Mouse (Mus musculus): Measurements from ENCODE around the gene Zfp639. TPM values are rescaled to one million over a fixed set of nuclear protein-coding genes. Genes with fewer than 3 reads are reported as not detected.
A peak's percentile ranks its signal among the peaks of the same experiment; 100 is the strongest.

Gene Zfp639
- polyA plus RNA-seq, 1 experiment from 2014 or later, result 69.7 TPM

GRCm38 (mm10) chr3:32488172-32488571 lies 21.9 kb upstream of the Zfp639 start:
- in situ Hi-C loops (cut with MboI; ENCODE audit: low pct_unique_long_range_greater_than_20kb), result no loop called here
- TF ChIP-seq CTCF (IDR thresholded peaks at IDR 0.05), result no peak
- POLR2A ChIA-PET, result no interaction called here
- CTCF ChIA-PET, result interaction anchor here (0.7 to 1.3 kb wide), 3 partner anchors 15 to 20 kb away, joined by 3 read pairs; no protein-coding TSS in a partner anchor
- no peak for DNase-seq (ENCODE audit: low read depth, low spot score)
- H3K27me3 ChIP-seq, result no peaks in the 10 kb centered on the region
- no peak for ATAC-seq

- peak; percentile 72 for ATAC-seq
- DNase-seq (ENCODE audit: low read depth, low spot score), result peak; percentile 76
- H3K27me3 ChIP-seq, result no peaks in the 10 kb centered on the region
- ChIA-PET CTCF (interaction anchor here (0.9 to 1.4 kb wide), 8 partner anchors 8 to 157 kb away, joined by 3 to 5 read pairs (median 4); partner anchors contain the start of gene Zfp639), POLR2A (no interaction called here)
- in situ Hi-C loops (cut with MboI; ENCODE audit: low pct_unique_long_range_greater_than_20kb), result no loop called here
- TF ChIP-seq CTCF (IDR thresholded peaks at IDR 0.05), result no peak
Measured at GRCm38 (mm10) chr3:32490076-32490927, 19.8 kb upstream of the Zfp639 start.

- no peaks in the 10 kb centered on the region for H3K27me3 ChIP-seq
- no peak for DNase-seq (ENCODE audit: low read depth, low spot score)
- TF ChIP-seq CTCF (IDR thresholded peaks at IDR 0.05), result no peak
- no peak for ATAC-seq
- in situ Hi-C loops (cut with MboI; ENCODE audit: low pct_unique_long_range_greater_than_20kb), result no loop called here
- ChIA-PET POLR2A (no interaction called here), CTCF (interaction anchor here (0.9 to 1.4 kb wide), 6 partner anchors 17 to 157 kb away, joined by 3 to 5 read pairs (median 4); partner anchors contain the start of gene Zfp639)
Measured at GRCm38 (mm10) chr3:32490928-32491315, 19.1 kb upstream of the Zfp639 start.

GRCm38 (mm10) chr3:32492097-32493090 lies 17.7 kb upstream of the Zfp639 start, which contains the start of gene Kcnmb3:
Gene Kcnmb3, minus strand, starts transcription at chr3:32492231.
- no peak for ATAC-seq
- DNase-seq (ENCODE audit: low read depth, low spot score), result no peak
- ChIA-PET CTCF (interaction anchor here (1.2 kb wide), 1 partner anchor 11 kb away, joined by 3 read pairs; no protein-coding TSS in a partner anchor), POLR2A (no interaction called here)
- in situ Hi-C loops (cut with MboI; ENCODE audit: low pct_unique_long_range_greater_than_20kb), result no loop called here
- no peaks in the 10 kb centered on the region for H3K27me3 ChIP-seq
- no peak for TF ChIP-seq CTCF (IDR thresholded peaks at IDR 0.05)

- CTCF ChIA-PET, result interaction anchor here (1.0 to 2.5 kb wide), 4 partner anchors 14 to 161 kb away, joined by 3 to 16 read pairs (median 4); partner anchors contain the start of gene Zfp639
Measured at GRCm38 (mm10) chr3:32494387-32495087, 15.5 kb upstream of the Zfp639 start.

GRCm38 (mm10) chr3:32495088-32495770 lies 14.8 kb upstream of the Zfp639 start:
- in situ Hi-C loops (cut with MboI; ENCODE audit: low pct_unique_long_range_greater_than_20kb), result no loop called here
- ATAC-seq (no peak), DNase-seq (ENCODE audit: low read depth, low spot score) (peak; percentile 41)
- no peak for TF ChIP-seq CTCF (IDR thresholded peaks at IDR 0.05)
- ChIA-PET POLR2A (interaction anchor here (0.7 to 1.0 kb wide), 2 partner anchors 11 to 36 kb away, joined by 3 to 4 read pairs; no protein-coding TSS in a partner anchor), CTCF (interaction anchor here (1.0 to 2.5 kb wide), 5 partner anchors 14 to 162 kb away, joined by 3 to 16 read pairs (median 5); partner anchors contain the start of gene Zfp639)
- no peaks in the 10 kb centered on the region for H3K27me3 ChIP-seq

More at GRCm38 (mm10) chr3:32494387-32495087, 15.5 kb upstream of the Zfp639 start:
- no peak for TF ChIP-seq CTCF (IDR thresholded peaks at IDR 0.05)
- in situ Hi-C loops (cut with MboI; ENCODE audit: low pct_unique_long_range_greater_than_20kb), result no loop called here
- no peak for DNase-seq (ENCODE audit: low read depth, low spot score)
- H3K27me3 ChIP-seq, result no peaks in the 10 kb centered on the region
- POLR2A ChIA-PET, result interaction anchor here (0.7 kb wide), 1 partner anchor 36 kb away, joined by 3 read pairs; no protein-coding TSS in a partner anchor
- ATAC-seq, result no peak

GRCm38 (mm10) chr3:32495856-32496710 lies 14.0 kb upstream of the Zfp639 start:
- in situ Hi-C loops (cut with MboI; ENCODE audit: low pct_unique_long_range_greater_than_20kb), result no loop called here
- DNase-seq (ENCODE audit: low read depth, low spot score), result peak; percentile 79
- ChIA-PET POLR2A (interaction anchor here (1.0 to 1.1 kb wide), 3 partner anchors 11 to 98 kb away, joined by 3 to 6 read pairs (median 4); partner anchors contain the start of gene Pik3ca), CTCF (interaction anchor here (1.0 to 2.5 kb wide), 7 partner anchors 10 to 163 kb away, joined by 3 to 16 read pairs (median 4); partner anchors contain the start of gene Zfp639)
- no peaks in the 10 kb centered on the region for H3K27me3 ChIP-seq
- peak; percentile 91 for ATAC-seq
- no peak for TF ChIP-seq CTCF (IDR thresholded peaks at IDR 0.05)

- ChIA-PET POLR2A (interaction anchor here (1.0 to 1.1 kb wide), 2 partner anchors 40 to 99 kb away, joined by 3 to 6 read pairs; partner anchors contain the start of gene Pik3ca), CTCF (interaction anchor here (1.1 to 1.6 kb wide), 4 partner anchors 9 to 163 kb away, joined by 3 to 5 read pairs (median 4); no protein-coding TSS in a partner anchor)
- H3K27me3 ChIP-seq, result no peaks in the 10 kb centered on the region
- in situ Hi-C loops (cut with MboI; ENCODE audit: low pct_unique_long_range_greater_than_20kb), result no loop called here
- TF ChIP-seq CTCF (IDR thresholded peaks at IDR 0.05), result no peak
- DNase-seq (ENCODE audit: low read depth, low spot score) (peak; percentile 93), ATAC-seq (peak; percentile 86)
Measured at GRCm38 (mm10) chr3:32496711-32497070, 13.4 kb upstream of the Zfp639 start.
